Mouse (Mus musculus) cerebellum, adult 2 months (tissue): ENCODE data around the gene Tgoln1.

Experiments used
- CTCF ChIP-seq: fragments of 200-500 bp; IDR thresholded peaks from 2 replicates; pipeline ENCODE4 v1.5.1; 2011; ENCODE audit warnings: low read depth, mild to moderate bottlenecking, control low read depth, low read length, moderate library complexity, borderline replicate concordance; ENCODE audit not compliant: insufficient read depth
- POLR2A ChIP-seq: fragments of 200-500 bp; IDR thresholded peaks from 2 replicates; pipeline ENCODE4 v1.6.1; 2011; ENCODE audit warnings: low read length, control low read depth, borderline replicate concordance; ENCODE audit not compliant: insufficient read depth

GRCm38 (mm10) chr6:72604066-72604465 is 12.7 kb downstream of the Tgoln1 start:
- TF ChIP-seq CTCF (no peak), POLR2A (no peak)
